Mouse (Mus musculus) megakaryocyte, embryonic 14.5 days (primary cell): Measurements from ENCODE around the gene Necab2.

Experiments used
- FLI1 ChIP-seq: IDR thresholded peaks from 2 replicates; pipeline ENCODE4 v1.6.1; 2012; ENCODE audit warnings: low read length, inconsistent platforms, mixed read lengths
- GATA1 ChIP-seq: IDR thresholded peaks from 3 replicates; pipeline ENCODE4 v1.6.1; 2012; ENCODE audit warnings: mixed read lengths, low read length, inconsistent platforms, borderline replicate concordance

- TF ChIP-seq GATA1 (no peak), FLI1 (no peak)
Observed at GRCm38 (mm10) chr8:119514940-119515339, 68.4 kb downstream of the Necab2 start.
